Mouse (Mus musculus) limb, embryonic 11.5 days (tissue): Measurements from ENCODE around the gene Metrn. TPM values are rescaled to one million over a fixed set of nuclear protein-coding genes. Genes with fewer than 3 reads are reported as not detected.

Source experiments
- ATAC-seq: fragments of 200-750 bp; cut with Nextera tagmentation; 2 replicates; pipeline ENCODE4 v1.8.0; 2017; ENCODE audit warnings: low read depth; ENCODE audit not compliant: insufficient number of reproducible peaks, low FRiP score, low TSS enrichment
- DNase-seq: peaks from one replicate; pipeline ENCODE4 v3.0.0-alpha.2; 2015; ENCODE audit warnings: low spot score
- H3K27ac ChIP-seq: fragments of 300-500 bp; sonication (generic); replicated peaks from 2 replicates; pipeline ENCODE4 v1.5.1; 2014; ENCODE audit warnings: low read depth, mild to moderate bottlenecking, low read length
- H3K27me3 ChIP-seq: fragments of 300-500 bp; sonication (generic); 2 replicates; pipeline ENCODE4 v1.6.1; 2014; ENCODE audit warnings: mild to moderate bottlenecking, low read length, mixed read lengths; ENCODE audit not compliant: control insufficient read depth, insufficient read depth
- H3K36me3 ChIP-seq: fragments of 300-500 bp; sonication (generic); 2 replicates; pipeline ENCODE4 v1.6.1; 2014; ENCODE audit warnings: mild to moderate bottlenecking, low read length, moderate library complexity, mixed read lengths; ENCODE audit not compliant: control insufficient read depth, insufficient read depth
- H3K4me1 ChIP-seq: fragments of 300-500 bp; sonication (generic); 2 replicates; pipeline ENCODE4 v1.6.1; 2014; ENCODE audit warnings: low read length, mixed read lengths; ENCODE audit not compliant: control insufficient read depth, insufficient read depth
- H3K4me2 ChIP-seq: fragments of 300-500 bp; sonication (generic); 2 replicates; pipeline ENCODE4 v1.6.1; 2014; ENCODE audit warnings: low read depth, mild to moderate bottlenecking, moderate library complexity; ENCODE audit not compliant: severe bottlenecking
- H3K4me3 ChIP-seq: fragments of 300-500 bp; sonication (generic); 2 replicates; pipeline ENCODE4 v1.5.1; 2014; ENCODE audit warnings: low read depth, low read length
- H3K9ac ChIP-seq: fragments of 300-500 bp; sonication (generic); 2 replicates; pipeline ENCODE4 v1.6.1; 2014; ENCODE audit warnings: mild to moderate bottlenecking, low read length
- H3K9me3 ChIP-seq: fragments of 300-500 bp; sonication (generic); 2 replicates; pipeline ENCODE4 v1.6.1; 2016; ENCODE audit warnings: low read length; ENCODE audit not compliant: control insufficient read depth
- WGBS: fragments of 180-500 bp; shearing (Covaris S2); extraction: QIAGEN DNeasy Blood & Tissue Kit; methylation state at CpG from one replicate; pipeline ENCODE4 v1.1.7; 2014; 5-methylcytosine and 5-hydroxymethylcytosine counted together
- polyA plus RNA-seq: library from polyadenylated mRNA; unstranded; fragments of >200 nt; fragmentation: Nextera tagmentation; extraction: Ambion mirVana; gene quantifications from 2 replicates; pipeline ENCODE4 v1.2.1, GENCODE M21; 2014

Metrn gene
- polyA plus RNA-seq, 1 experiment from 2014 or later = 15.0 TPM

DNA sequence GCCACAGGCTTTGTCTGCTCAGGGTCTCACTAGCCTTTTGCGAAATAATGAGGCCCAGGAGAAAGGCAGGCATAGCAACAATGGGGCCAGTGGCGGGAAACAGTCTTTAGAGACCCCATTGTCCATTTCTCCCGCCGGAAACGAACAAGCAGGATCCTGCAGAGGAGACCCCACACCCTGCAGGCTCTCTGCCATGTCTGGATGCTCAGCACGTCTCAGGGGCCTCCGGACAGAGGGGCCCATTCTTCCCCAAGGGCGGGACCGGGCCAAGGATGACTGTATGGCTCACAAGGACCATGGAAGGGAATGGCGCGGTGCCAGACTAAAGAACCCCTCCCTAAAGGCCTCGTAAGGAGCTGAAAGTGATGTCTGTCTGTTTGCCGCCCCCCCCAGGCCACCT is 2.7 kb downstream of the Metrn start:
- WGBS = 86% methylated on average over 13 of the region's 13 CpGs
- no peaks in the 10 kb centered on the region for H3K9me3 ChIP-seq
- no peak overlapping the region for H3K4me2 ChIP-seq
- no peak for ATAC-seq
- peaks cover 35% of the 10 kb centered on the region for H3K4me1 ChIP-seq
- H3K9ac ChIP-seq = no peak overlapping the region
- 0 out of 2 replicates have a peak, but pooled peaks cover 3% of the 10 kb centered on the region for H3K36me3 ChIP-seq
- no peak overlapping the region for H3K27ac ChIP-seq
- DNase-seq = no peak
- H3K4me3 ChIP-seq = no peak overlapping the region
- no peaks in the 10 kb centered on the region for H3K27me3 ChIP-seq

DNA sequence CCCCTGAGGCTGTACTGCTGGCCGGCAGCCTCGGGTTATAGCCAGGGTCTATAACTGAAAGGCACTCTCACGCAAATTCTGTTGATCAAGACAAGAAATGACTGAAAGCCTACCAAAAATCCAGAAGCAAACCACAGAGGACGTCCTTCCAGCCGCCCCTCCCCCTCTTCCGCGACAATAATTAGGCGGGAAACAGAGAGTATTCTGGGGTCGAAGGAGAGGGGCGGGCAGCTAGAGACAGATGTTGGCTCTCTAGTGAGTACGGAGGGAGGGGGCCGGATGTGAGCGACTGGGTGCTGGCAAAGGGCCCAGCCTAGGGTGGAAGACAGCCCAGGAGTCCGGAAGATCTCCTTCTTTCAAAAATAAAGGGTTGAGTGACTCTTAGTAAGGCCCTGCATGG is 4.3 kb downstream of the Metrn start, which contains the start of gene Fam173a:
Gene Fam173a, minus strand, starts transcription at position 287 of the 400 bp plus-strand sequence.
- Histone ChIP-seq H3K27me3 (no peaks in the 10 kb centered on the region), H3K4me2 (peak within 1 kb of the TSS; percentile 90), H3K4me1 (peaks cover 34% of the 10 kb centered on the region), H3K9me3 (no peaks in the 10 kb centered on the region), H3K36me3 (0 out of 2 replicates have a peak, but pooled peaks cover 10% of the 10 kb centered on the region), H3K27ac (peak within 1 kb of the TSS; percentile 79), H3K9ac (peak within 1 kb of the TSS; percentile 71), H3K4me3 (peak within 1 kb of the TSS; percentile 66)
- ATAC-seq = no peak
- under 1% methylated on average over 14 of the region's 14 CpGs for WGBS
- peak; percentile 76 for DNase-seq

DNA sequence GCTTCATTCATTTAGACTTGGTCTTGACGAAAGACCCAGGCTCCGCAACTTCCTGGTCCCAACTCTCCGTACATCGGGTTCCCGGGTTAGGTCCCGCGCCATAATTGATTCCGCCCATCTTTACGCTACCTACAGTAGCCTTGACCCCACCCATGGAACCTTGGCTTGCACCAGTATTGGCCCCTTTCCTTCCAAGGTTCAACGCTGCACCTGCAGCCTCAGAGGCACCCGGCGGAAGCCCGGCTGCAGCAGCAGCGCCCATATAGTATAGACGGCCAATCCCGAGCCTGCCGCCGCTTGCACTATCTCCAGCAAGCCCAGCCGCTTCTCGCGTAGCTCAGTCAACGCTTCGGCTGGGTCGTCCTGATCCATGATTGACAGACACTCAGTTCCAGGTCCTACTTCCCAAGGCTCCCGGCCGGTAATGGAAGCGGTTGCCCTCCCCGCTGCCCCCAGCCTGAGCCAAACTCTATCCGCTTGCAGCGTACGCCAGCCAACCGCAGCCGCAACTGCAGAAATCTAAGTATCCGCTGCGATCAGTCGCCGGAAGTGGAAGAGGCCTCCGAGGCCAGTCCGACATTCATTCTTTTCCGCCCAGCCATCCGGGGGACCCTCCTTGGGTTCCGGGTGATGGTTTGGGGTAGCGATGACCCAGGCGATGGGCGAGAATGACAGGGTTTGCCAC is 5.0 kb downstream of the Metrn start:
- H3K9ac ChIP-seq = peak overlapping the region; percentile 71
- ATAC-seq = peak; percentile 26
- H3K27ac ChIP-seq = peak overlapping the region; percentile 79
- no peaks in the 10 kb centered on the region for H3K9me3 ChIP-seq
- peak overlapping the region; percentile 66 for H3K4me3 ChIP-seq
- under 1% methylated on average over 45 of the region's 45 CpGs for WGBS
- H3K4me1 ChIP-seq = peaks cover 30% of the 10 kb centered on the region
- 0 out of 2 replicates have a peak, but pooled peaks cover 11% of the 10 kb centered on the region for H3K36me3 ChIP-seq
- no peaks in the 10 kb centered on the region for H3K27me3 ChIP-seq
- DNase-seq = peak; percentile 91
- peak overlapping the region; percentile 90 for H3K4me2 ChIP-seq

DNA sequence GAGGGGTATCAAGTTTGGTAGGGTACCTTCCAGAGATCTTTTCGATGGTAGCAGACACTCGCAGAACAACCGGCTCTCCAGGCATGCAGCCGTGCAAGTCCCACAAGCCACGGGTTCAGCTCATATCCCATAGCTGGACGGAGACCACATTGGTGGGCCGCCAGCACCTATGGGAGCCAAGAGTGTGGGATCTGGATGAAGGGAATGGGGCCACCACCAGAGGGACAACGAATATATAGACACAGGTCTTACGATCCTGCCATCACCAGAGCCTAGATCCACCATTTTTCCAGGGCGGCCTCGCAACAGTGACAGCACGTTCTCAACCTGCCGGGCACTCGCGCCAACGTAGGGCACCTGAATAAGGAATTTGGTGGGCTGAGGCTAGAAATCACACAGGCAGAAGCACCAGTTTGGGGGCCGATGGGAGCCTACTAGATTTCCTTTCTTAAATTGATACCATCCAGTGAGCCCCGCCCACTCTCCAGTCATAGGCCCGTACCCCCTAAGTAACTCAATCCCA is 5.6 kb downstream of the Metrn start:
- Histone ChIP-seq H3K27ac (peak overlapping the region; percentile 79), H3K9ac (peak overlapping the region; percentile 71), H3K9me3 (no peaks in the 10 kb centered on the region), H3K36me3 (0 out of 2 replicates have a peak, but pooled peaks cover 11% of the 10 kb centered on the region), H3K4me2 (peak overlapping the region; percentile 90), H3K4me3 (peak overlapping the region; percentile 66), H3K27me3 (no peaks in the 10 kb centered on the region), H3K4me1 (peaks cover 30% of the 10 kb centered on the region)
- DNase-seq = no peak
- peak; percentile 1; the same call in 1 of the 2 replicates for ATAC-seq
- 32% methylated on average over 19 of the region's 19 CpGs for WGBS

DNA sequence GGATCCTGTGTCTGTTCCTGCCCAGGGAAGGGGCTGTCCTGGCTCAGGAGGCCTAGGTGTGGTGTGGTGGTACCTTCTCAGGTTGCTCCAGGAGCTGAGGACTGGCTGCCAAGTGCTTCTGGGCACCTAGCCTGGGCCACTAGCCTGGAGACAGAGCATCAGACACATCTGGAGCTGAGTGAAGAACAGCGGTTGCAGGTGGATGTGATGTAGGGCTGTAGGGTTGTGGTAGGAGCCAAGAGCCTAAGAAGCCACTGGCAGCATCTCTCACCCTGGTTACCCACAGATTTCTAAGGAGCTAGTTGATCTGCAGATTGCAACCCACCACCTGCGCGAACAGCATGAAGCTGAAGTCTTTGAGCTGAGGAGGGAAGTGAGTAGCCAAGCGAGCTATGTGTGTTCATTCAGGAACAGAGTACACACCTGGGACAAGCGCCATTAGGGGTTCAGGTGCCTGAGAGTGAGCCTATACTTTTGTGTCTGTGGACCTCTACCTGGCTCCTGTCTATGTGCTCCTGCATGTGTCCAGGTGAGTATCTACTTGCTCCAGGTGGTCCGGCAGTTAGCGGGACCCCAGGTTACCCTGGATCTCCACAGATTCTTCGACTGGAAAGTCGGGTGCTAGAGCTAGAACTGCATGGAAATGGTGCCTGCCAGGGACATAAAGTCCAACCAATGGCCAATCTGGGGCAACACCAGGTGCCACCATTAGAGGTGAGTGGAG is 10.0 kb downstream of the Metrn start:
- H3K9me3 ChIP-seq = no peaks in the 10 kb centered on the region
- H3K36me3 ChIP-seq = peaks cover 27% of the 10 kb centered on the region
- no peak overlapping the region for H3K27ac ChIP-seq
- no peak for ATAC-seq
- no peak for DNase-seq
- no peak overlapping the region; the same call in 1 of the 2 replicates for H3K4me2 ChIP-seq
- peaks cover 27% of the 10 kb centered on the region for H3K4me1 ChIP-seq
- no peak overlapping the region for H3K9ac ChIP-seq
- 92% methylated on average over 9 of the region's 9 CpGs for WGBS
- H3K4me3 ChIP-seq = no peak overlapping the region
- H3K27me3 ChIP-seq = no peaks in the 10 kb centered on the region

DNA sequence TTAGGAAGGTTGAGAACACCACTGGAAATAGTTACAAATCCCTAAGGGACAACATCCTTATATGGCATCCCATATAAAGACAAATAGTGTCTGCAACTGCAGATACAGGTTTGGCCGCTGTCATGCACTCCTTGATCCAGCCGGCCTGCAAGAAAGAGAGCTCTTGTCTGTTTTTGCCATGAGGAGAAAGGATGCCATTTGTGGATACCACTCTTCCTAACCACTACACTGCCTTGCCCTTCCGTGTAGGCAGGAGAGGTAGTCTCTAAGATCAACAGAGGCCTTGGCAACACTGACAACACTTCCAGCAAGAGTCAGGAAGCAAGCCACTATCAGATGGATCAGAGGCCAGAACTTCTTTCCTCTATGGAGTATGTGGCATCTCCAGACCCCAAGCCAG is 10.7 kb downstream of the Metrn start, which contains the start of gene Ccdc78:
Gene Ccdc78, plus strand, starts transcription at position 301 of the 400 bp plus-strand sequence.
- H3K4me3 ChIP-seq = peak within 1 kb of the TSS; percentile 76
- ATAC-seq = no peak
- peaks cover 24% of the 10 kb centered on the region for H3K4me1 ChIP-seq
- no peaks in the 10 kb centered on the region for H3K9me3 ChIP-seq
- peak within 1 kb of the TSS; percentile 87 for H3K27ac ChIP-seq
- peak within 1 kb of the TSS; percentile 85 for H3K4me2 ChIP-seq
- H3K27me3 ChIP-seq = no peaks in the 10 kb centered on the region
- WGBS = 86% methylated on average over 3 of the region's 3 CpGs
- H3K9ac ChIP-seq = peak within 1 kb of the TSS; percentile 64
- DNase-seq = no peak
- H3K36me3 ChIP-seq = peaks cover 29% of the 10 kb centered on the region

DNA sequence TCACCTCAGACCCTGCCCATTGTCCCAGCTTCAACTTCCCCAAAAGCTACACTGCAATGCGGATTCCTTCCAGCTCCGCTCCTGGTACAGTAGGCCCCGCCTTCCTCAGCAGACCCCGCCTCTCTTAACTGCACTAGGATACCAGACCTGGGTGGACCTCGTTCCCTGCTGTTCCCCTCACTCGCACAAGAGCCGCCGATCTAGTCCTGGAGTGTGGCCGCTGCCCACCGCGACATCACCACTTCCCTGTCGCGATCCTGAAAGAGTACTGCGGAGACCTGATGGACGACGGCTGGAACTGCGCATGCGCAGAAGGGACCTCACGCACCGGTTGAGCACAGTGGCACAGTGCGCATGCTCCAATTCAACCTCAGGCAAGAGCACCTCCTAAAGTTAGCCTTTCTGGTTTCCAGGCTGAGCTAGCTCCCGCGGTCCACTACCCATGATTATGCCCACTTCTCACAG is 11.6 kb downstream of the Metrn start, which contains the start of gene Haghl:
Gene Haghl, minus strand, starts transcription at position 393 of the 465 bp plus-strand sequence.
- Histone ChIP-seq H3K36me3 (peaks cover 32% of the 10 kb centered on the region), H3K27me3 (no peaks in the 10 kb centered on the region), H3K4me1 (peaks cover 22% of the 10 kb centered on the region), H3K27ac (peak within 1 kb of the TSS; percentile 87), H3K4me2 (peak within 1 kb of the TSS; percentile 85), H3K4me3 (peak within 1 kb of the TSS; percentile 76), H3K9me3 (no peaks in the 10 kb centered on the region), H3K9ac (peak within 1 kb of the TSS; percentile 64)
- ATAC-seq = peak; percentile 76
- WGBS = under 1% methylated on average over 23 of the region's 23 CpGs
- peak; percentile 99 for DNase-seq
